Comparison of ENCODE assay signal across 27 mouse cellular contexts in the genomic region with DNA sequence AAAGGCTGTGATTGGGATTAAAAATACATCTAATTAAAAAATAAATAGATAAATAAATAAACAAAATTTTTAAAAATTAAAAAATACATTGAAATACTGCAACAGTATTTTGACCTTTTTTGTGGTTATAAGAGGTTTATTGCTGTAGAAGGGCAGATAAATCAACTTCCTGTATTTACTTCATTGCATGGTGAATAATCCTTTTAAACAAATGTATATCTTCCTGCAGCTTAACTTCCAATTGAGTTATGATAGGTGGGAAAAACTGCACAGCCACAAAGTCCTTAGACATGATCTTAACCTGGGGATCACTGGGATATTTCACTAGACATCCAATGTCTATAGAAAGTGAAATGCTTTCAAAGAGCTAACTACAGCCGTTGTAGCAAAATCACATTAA.
"Had no signal": no experiment of that assay in that cellular context is flagged by ENCODE, and none has a peak within 500 bp of the region (broad histone marks: within the 10 kb centered on the region; RNA-seq: fewer than 3 reads in every experiment).

No protein-coding gene starts in this region.

- H3K27ac ChIP-seq: embryonic facial prominence, embryonic 10.5 days; embryonic facial prominence, embryonic 12.5 days; embryonic facial prominence, embryonic 13.5 days; embryonic facial prominence, embryonic 15.5 days; forebrain, embryonic 10.5 days; forebrain, embryonic 12.5 days; forebrain, embryonic 13.5 days; forebrain, embryonic 15.5 days; gastrocnemius, adult 2 months; heart, adult 2 months; heart, embryonic 10.5 days had no signal

- H3K36me3 ChIP-seq: embryonic facial prominence, embryonic 10.5 days; embryonic facial prominence, embryonic 12.5 days; embryonic facial prominence, embryonic 13.5 days; embryonic facial prominence, embryonic 15.5 days; forebrain, embryonic 10.5 days; forebrain, embryonic 12.5 days; forebrain, embryonic 15.5 days; heart, embryonic 10.5 days had no signal

- H3K9ac ChIP-seq: embryonic facial prominence, embryonic 12.5 days; embryonic facial prominence, embryonic 13.5 days; embryonic facial prominence, embryonic 15.5 days; forebrain, embryonic 12.5 days; forebrain, embryonic 13.5 days; forebrain, embryonic 15.5 days; forebrain, postnatal 0 days had no signal

- H3K4me3 ChIP-seq: embryonic facial prominence, embryonic 10.5 days; embryonic facial prominence, embryonic 12.5 days; embryonic facial prominence, embryonic 13.5 days; embryonic facial prominence, embryonic 15.5 days; erythroblast, embryonic 14.5 days; forebrain, embryonic 10.5 days; forebrain, embryonic 12.5 days; forebrain, embryonic 13.5 days; forebrain, embryonic 15.5 days; gastrocnemius, adult 2 months; heart, adult 2 months; heart, embryonic 10.5 days had no signal

- H3K27me3 ChIP-seq: embryonic facial prominence, embryonic 12.5 days; embryonic facial prominence, embryonic 13.5 days; embryonic facial prominence, embryonic 15.5 days; forebrain, embryonic 12.5 days; forebrain, embryonic 13.5 days; forebrain, embryonic 15.5 days had no signal

- H3K9me3 ChIP-seq: embryonic facial prominence, embryonic 10.5 days; embryonic facial prominence, embryonic 12.5 days; embryonic facial prominence, embryonic 13.5 days; embryonic facial prominence, embryonic 15.5 days; forebrain, embryonic 10.5 days; forebrain, embryonic 12.5 days; forebrain, embryonic 13.5 days; forebrain, embryonic 15.5 days; heart, embryonic 10.5 days had no signal

- DNase-seq: cerebellum, adult 9-11 months; cerebellum, postnatal 10 days; cerebellum, postnatal 14 days; cerebellum, postnatal 25 days; cerebellum, postnatal 36 days; embryo, embryonic 11 days; forebrain, postnatal 0 days; gastrocnemius, adult 2 months; gastrocnemius, postnatal 10 days; gastrocnemius, postnatal 14 days; gastrocnemius, postnatal 25 days; gastrocnemius, postnatal 36 days; heart, adult 11 months; heart, adult 18-20 months; heart, adult 2 months had no signal

- H3K4me1 ChIP-seq: embryonic facial prominence, embryonic 10.5 days; embryonic facial prominence, embryonic 12.5 days; embryonic facial prominence, embryonic 13.5 days; embryonic facial prominence, embryonic 15.5 days; forebrain, embryonic 10.5 days; forebrain, embryonic 12.5 days; forebrain, embryonic 13.5 days; forebrain, embryonic 15.5 days; heart, embryonic 10.5 days had no signal

- ATAC-seq: forebrain, embryonic 13.5 days; forebrain, embryonic 14.5 days; forebrain, embryonic 15.5 days; forebrain, embryonic 16.5 days; forebrain, postnatal 0 days had no signal
